Mouse (Mus musculus) neural tube, embryonic 14.5 days (tissue): ENCODE data around the gene Tns4. TPM values are rescaled to one million over a fixed set of nuclear protein-coding genes. Genes with fewer than 3 reads are reported as not detected.

Source experiments
- ATAC-seq: fragments of 200-750 bp; cut with Nextera tagmentation; 2 replicates; pipeline ENCODE4 v1.8.0; 2017; ENCODE audit warnings: low read depth, mild to moderate bottlenecking, moderate TSS enrichment, moderate library complexity
- H3K27ac ChIP-seq: fragments of 300-500 bp; sonication (generic); 2 replicates; pipeline ENCODE4 v1.5.1; 2014; ENCODE audit warnings: low read depth, mild to moderate bottlenecking, control low read depth, low read length, moderate library complexity, mixed read lengths
- H3K27me3 ChIP-seq: fragments of 300-500 bp; sonication (generic); 2 replicates; pipeline ENCODE4 v1.6.1; 2014; ENCODE audit warnings: low read length; ENCODE audit not compliant: control insufficient read depth, insufficient read depth
- H3K36me3 ChIP-seq: fragments of 300-500 bp; sonication (generic); 2 replicates; pipeline ENCODE4 v1.6.1; 2014; ENCODE audit warnings: low read length, mixed read lengths; ENCODE audit not compliant: control insufficient read depth, insufficient read depth
- H3K4me1 ChIP-seq: fragments of 300-500 bp; sonication (generic); 2 replicates; pipeline ENCODE4 v1.6.1; 2014; ENCODE audit warnings: low read length; ENCODE audit not compliant: control insufficient read depth, insufficient read depth
- H3K4me2 ChIP-seq: fragments of 300-500 bp; sonication (generic); 2 replicates; pipeline ENCODE4 v1.6.1; 2014; ENCODE audit warnings: mild to moderate bottlenecking, low read depth, low read length, control low read depth
- H3K4me3 ChIP-seq: fragments of 300-500 bp; sonication (generic); 2 replicates; pipeline ENCODE4 v1.5.1; 2014; ENCODE audit warnings: low read depth, low read length, control low read depth, mixed read lengths
- H3K9ac ChIP-seq: fragments of 300-500 bp; sonication (generic); replicated peaks from 2 replicates; pipeline ENCODE4 v1.6.1; 2014; ENCODE audit warnings: low read depth, mild to moderate bottlenecking, control low read depth, low read length, mixed read lengths
- H3K9me3 ChIP-seq: fragments of 300-500 bp; sonication (generic); 2 replicates; pipeline ENCODE4 v1.6.1; 2016; ENCODE audit warnings: low read length; ENCODE audit not compliant: control insufficient read depth
- WGBS: fragments of 180-500 bp; shearing (Covaris S2); extraction: QIAGEN DNeasy Blood & Tissue Kit; methylation state at CpG from one replicate; pipeline ENCODE4 v1.1.7; 2014; 5-methylcytosine and 5-hydroxymethylcytosine counted together
- polyA plus RNA-seq: library from polyadenylated mRNA; unstranded; fragments of >200 nt; fragmentation: Nextera tagmentation; extraction: Ambion mirVana; gene quantifications from 2 replicates; pipeline ENCODE4 v1.2.1, GENCODE M21; 2014

Gene Tns4
- polyA plus RNA-seq, 1 experiment from 2014 or later, result not detected

DNA sequence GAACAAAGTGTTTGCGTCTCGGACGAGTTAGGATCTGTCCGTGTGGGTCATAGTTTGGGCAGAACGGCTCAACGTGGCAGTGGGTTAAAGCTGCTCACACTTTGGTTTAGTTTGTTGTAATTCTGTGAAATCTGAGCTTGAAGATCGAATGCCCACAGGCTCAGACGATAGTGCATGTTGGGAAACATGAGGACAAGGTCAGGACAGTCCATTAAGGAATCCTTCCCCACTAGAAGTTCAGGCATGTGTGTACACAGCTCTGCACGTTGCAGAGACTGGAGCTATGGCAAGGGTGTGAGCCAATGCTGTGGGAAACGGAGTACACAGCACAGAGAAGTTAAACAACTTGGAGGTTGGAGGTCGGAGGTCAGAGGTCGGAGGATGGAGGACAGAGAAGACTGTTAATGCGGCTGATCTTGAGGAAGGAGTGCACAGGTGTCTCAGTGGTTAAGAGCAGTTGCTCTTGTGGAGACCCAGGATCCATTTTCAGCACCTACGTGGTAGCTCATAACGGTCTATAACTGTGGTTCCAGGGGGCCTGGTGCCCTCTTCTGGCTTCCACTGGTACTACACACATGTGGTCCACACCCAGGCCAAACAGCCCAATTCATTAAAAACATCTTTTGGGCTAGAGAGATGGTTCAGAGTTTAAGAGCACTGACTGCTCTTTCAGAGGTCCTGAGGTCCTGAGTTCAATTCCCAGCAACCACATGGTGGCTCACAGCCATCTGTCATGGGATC, 21.4 kb upstream of the Tns4 start:
- no peak overlapping the region for H3K4me3 ChIP-seq
- H3K27ac ChIP-seq, result no peak overlapping the region
- H3K27me3 ChIP-seq, result no peaks in the 10 kb centered on the region
- no peak overlapping the region for H3K4me2 ChIP-seq
- WGBS, result 89% methylated on average over 15 of the region's 15 CpGs
- no peaks in the 10 kb centered on the region for H3K9me3 ChIP-seq
- no peak overlapping the region for H3K9ac ChIP-seq
- H3K4me1 ChIP-seq, result 0 out of 2 replicates have a peak, but pooled peaks cover 4% of the 10 kb centered on the region
- H3K36me3 ChIP-seq, result no peaks in the 10 kb centered on the region
- no peak for ATAC-seq

DNA sequence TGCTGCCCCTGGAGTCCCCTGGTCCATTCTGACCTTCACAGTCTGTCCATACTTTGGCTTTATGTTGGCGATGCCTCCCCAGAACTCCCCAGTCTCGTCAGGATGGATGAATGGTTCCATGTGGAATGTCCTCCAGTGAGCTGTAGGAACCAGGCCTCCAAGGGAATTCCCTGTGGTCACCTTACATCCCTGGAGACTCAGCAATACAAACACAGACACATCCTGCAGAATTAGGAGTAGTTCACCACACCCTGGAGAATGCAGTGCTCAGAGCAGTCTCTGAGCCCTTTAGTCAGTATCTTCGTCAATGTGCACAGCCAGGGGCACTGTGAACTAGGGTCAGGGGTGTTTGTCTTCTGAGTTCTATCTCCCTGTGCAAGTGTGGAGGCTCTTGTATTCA, 19.2 kb upstream of the Tns4 start:
- no peak overlapping the region for H3K27ac ChIP-seq
- no peaks in the 10 kb centered on the region for H3K27me3 ChIP-seq
- H3K4me1 ChIP-seq, result 0 out of 2 replicates have a peak, but pooled peaks cover 4% of the 10 kb centered on the region
- H3K4me3 ChIP-seq, result no peak overlapping the region
- WGBS, result 67% methylated on average over 3 of the region's 3 CpGs
- no peaks in the 10 kb centered on the region for H3K9me3 ChIP-seq
- no peaks in the 10 kb centered on the region for H3K36me3 ChIP-seq
- no peak overlapping the region for H3K4me2 ChIP-seq
- no peak overlapping the region for H3K9ac ChIP-seq
- no peak for ATAC-seq

DNA sequence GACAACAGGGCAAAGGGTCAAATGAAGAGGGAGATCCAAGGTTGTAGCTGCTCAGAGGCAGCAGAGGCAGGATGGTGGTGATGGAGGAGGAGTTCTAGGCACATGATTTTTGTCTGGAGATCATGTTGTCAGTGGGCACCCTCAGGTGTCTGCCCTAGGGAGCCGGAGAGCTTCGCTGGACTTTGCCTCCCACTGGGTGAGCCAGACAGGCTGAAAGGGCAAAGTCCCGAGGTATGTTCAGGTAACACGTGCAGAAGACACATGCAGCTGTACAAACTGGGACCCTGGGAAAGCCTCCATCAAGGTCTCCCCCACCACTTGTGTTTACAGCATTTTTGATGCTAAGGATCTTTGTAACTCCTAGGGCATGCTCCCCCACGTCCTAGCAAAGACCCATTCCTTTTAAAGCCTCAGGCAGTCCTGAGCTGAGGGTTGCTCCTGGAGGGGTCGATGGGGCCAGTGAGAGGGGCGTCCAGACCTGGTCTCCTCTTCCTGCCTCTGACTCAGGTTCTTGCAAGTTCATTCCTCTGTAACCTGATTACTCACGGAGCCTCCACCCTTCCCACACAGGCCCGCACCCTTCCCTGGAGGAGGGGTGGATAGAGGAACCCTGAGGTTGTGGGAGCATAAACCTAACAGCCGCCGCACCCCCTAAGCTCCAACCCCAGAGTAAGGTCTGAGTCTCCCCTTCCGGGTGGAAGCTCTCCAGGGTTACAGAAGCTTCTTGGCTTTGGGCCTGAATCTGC, 17.0 kb upstream of the Tns4 start:
- Histone ChIP-seq H3K36me3 (no peaks in the 10 kb centered on the region), H3K4me3 (no peak overlapping the region), H3K27ac (no peak overlapping the region), H3K4me2 (no peak overlapping the region), H3K9me3 (no peaks in the 10 kb centered on the region), H3K27me3 (no peaks in the 10 kb centered on the region), H3K4me1 (no peaks in the 10 kb centered on the region), H3K9ac (no peak overlapping the region)
- WGBS, result 77% methylated on average over 12 of the region's 12 CpGs
- no peak for ATAC-seq

DNA sequence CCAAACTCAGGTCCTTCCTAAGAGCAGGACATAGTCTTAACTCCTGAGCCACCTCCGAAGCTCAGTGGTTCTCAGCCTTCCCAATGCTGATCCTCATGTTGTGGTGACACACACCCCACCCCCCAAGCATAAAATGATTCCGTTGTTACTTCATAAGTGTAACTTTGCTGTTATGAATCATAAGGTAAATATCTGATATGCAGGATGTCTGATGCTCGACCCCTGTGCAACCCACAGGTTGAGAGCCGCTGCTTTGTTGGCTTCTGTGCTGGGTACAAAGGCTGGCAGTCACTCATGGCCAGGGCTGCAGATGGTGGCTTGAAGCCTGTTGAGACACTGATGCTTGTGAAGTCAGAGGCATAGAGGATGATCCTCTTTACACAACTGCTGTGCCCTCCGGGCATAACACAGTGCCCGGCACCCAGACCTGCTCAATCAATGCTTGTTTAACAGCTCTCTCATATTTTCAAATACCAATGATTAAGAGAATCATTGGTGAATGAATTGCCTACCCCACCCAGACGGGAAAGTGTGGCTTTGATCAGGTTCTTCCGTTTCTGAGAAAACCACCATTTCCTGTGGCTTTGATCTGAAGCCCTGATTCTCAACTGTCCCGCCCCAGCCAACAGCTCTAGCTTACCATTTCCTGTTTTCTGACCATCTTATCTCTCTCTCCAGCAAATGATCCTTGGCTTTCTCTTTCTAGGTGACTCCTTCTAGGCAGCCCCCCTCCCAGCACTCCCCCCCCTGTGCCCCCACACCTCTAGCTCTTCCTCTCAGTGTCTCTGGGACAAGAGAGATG, 15.7 kb upstream of the Tns4 start:
- no peaks in the 10 kb centered on the region for H3K36me3 ChIP-seq
- H3K4me1 ChIP-seq, result no peaks in the 10 kb centered on the region
- WGBS, result 79% methylated on average over 9 of the region's 9 CpGs
- no peak for ATAC-seq
- no peaks in the 10 kb centered on the region for H3K27me3 ChIP-seq
- no peak overlapping the region for H3K9ac ChIP-seq
- no peak overlapping the region for H3K27ac ChIP-seq
- H3K4me2 ChIP-seq, result no peak overlapping the region
- no peak overlapping the region for H3K4me3 ChIP-seq
- H3K9me3 ChIP-seq, result no peaks in the 10 kb centered on the region

DNA sequence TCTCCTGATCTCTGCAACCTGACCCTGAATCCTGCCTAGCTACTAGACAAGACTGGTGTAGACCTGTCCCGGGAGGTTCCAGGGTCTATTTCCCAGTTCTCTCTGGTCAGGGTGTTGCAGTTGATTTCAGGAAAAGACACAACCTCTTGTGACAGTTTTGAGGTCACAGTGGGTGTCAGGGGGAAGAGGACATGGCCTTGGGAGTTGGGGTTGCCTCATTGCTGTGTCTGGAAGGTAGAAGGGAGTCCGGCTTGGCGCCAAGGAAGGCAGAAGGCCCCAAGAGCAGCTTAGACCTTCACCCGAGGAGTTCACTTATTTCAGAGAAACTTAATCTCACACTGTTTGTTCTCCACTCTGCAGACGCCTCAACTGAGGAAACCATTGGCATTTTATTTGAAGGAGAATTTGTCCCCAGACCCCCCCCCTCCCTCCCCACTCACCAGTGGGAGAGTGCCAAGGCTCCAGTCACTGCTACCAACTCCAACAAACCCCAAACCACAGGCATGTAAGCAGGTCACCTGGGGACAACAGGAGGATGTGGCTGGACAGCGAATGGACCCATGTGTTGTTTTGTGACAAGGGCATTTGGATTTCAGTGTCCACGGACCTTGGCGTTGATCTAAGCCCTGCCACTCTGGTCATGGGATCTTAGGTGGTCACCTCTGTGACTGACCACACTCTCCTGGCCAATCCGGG, 13.6 kb upstream of the Tns4 start:
- Histone ChIP-seq H3K27ac (no peak overlapping the region), H3K4me2 (no peak overlapping the region), H3K4me1 (no peaks in the 10 kb centered on the region), H3K36me3 (no peaks in the 10 kb centered on the region), H3K4me3 (no peak overlapping the region), H3K27me3 (no peaks in the 10 kb centered on the region), H3K9me3 (no peaks in the 10 kb centered on the region), H3K9ac (no peak overlapping the region)
- no peak for ATAC-seq
- WGBS, result 93% methylated on average over 9 of the region's 9 CpGs

DNA sequence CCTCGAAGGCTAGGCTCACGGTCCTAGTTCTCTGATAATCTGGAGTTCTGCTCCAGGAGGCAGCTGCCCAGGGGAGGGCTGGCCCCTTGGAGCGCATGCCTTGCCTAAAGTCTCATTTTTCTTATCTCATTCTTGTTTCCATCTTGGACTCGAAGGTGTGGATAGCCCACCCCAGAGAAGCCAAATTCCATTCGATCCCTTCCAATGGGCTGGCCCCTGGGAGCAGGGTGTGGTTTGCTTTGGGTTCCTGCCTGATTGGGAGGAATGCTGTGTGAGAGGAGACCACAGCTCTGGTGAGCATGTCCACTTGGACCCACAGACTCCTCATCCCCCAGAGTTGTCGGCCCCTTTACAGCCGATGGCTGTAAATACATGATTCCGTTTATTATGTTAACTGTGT, 12.6 kb upstream of the Tns4 start:
- no peak overlapping the region for H3K4me2 ChIP-seq
- 90% methylated on average over 8 of the region's 8 CpGs for WGBS
- H3K4me3 ChIP-seq, result no peak overlapping the region
- no peak overlapping the region for H3K9ac ChIP-seq
- H3K9me3 ChIP-seq, result no peaks in the 10 kb centered on the region
- no peak overlapping the region for H3K27ac ChIP-seq
- H3K4me1 ChIP-seq, result no peaks in the 10 kb centered on the region
- H3K36me3 ChIP-seq, result no peaks in the 10 kb centered on the region
- no peak for ATAC-seq
- H3K27me3 ChIP-seq, result no peaks in the 10 kb centered on the region

DNA sequence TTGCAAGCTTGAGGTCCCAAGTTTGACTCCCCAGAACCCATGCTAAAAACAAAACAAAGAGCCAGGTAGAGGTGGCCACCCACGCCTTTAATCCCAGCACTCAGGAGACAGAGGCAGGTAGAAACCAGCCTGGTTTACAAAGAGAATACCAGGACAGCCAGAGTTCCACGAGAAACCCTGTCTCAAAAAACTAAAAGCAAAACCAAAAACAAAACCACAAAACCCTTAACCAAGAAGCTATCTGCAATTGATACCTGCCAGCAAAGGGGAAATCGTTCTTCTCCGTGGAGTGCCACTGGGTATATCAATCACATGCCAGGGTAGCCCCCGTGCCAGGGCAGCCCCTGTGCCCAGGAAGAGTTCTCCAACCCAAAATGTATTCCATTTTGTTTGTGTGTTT, 11.1 kb upstream of the Tns4 start:
- Histone ChIP-seq H3K9ac (no peak overlapping the region), H3K9me3 (no peaks in the 10 kb centered on the region), H3K4me3 (no peak overlapping the region), H3K4me2 (no peak overlapping the region), H3K27me3 (no peaks in the 10 kb centered on the region), H3K4me1 (no peaks in the 10 kb centered on the region), H3K27ac (no peak overlapping the region), H3K36me3 (no peaks in the 10 kb centered on the region)
- no peak for ATAC-seq
- 88% methylated on average over 5 of the region's 5 CpGs for WGBS

DNA sequence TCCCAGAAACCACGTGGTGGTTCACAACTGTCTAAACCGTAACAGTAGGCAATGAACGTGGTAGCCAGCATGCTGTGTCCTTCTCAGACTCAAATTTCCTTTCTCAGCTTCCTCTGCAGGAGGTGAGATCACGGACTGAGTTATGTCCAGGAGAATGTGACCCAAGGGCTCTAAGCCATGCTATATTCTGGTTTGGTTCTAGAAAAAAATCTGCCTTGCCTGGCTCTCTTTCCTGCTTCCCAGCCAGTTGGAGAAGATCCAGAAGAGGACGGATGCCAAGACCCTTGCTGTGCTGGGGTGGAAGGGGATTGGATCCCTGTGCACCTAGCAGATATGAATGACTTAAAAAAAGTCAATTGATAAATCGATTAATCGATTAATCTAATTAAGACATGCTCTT, 10.4 kb upstream of the Tns4 start:
- WGBS, result 78% methylated on average over 7 of the region's 7 CpGs
- ATAC-seq, result no peak
- Histone ChIP-seq H3K36me3 (no peaks in the 10 kb centered on the region), H3K4me3 (no peak overlapping the region), H3K4me1 (no peaks in the 10 kb centered on the region), H3K27ac (no peak overlapping the region), H3K9me3 (no peaks in the 10 kb centered on the region), H3K4me2 (no peak overlapping the region), H3K9ac (no peak overlapping the region), H3K27me3 (no peaks in the 10 kb centered on the region)
